Mouse (Mus musculus) kidney, adult 2 months (tissue): ENCODE results near the gene Rnf8.

Experiments
- CTCF ChIP-seq: fragments of 200-500 bp; conservative IDR thresholded peaks from 2 replicates; pipeline ENCODE4 v1.5.1; 2011; ENCODE audit warnings: low read depth, mild to moderate bottlenecking, control low read depth, low read length, moderate library complexity, mixed read lengths; ENCODE audit not compliant: insufficient read depth, insufficient read length
- POLR2A ChIP-seq: fragments of 200-500 bp; IDR thresholded peaks from one replicate; pipeline ENCODE4 v1.6.1; 2011; ENCODE audit warnings: low read depth, low read length, control low read depth

GRCm38 (mm10) chr17:29668051-29668986 lies 53.7 kb downstream of the Rnf8 start:
- no peak for TF ChIP-seq POLR2A
- TF ChIP-seq CTCF, result no peak
